Mouse (Mus musculus) ovary, postnatal 14 days (tissue): ENCODE data around the gene Gm2004.
"Not testable (repeated sequence)": the region's sequence is repeated elsewhere in the genome, so short reads cannot be mapped to it uniquely, and the experiment has no call there.

ENCODE experiments used
- DNase-seq: peaks from one replicate; pipeline ENCODE4 v3.0.0; 2022; ENCODE audit warnings: low spot score

The Gm2004 gene

DNA sequence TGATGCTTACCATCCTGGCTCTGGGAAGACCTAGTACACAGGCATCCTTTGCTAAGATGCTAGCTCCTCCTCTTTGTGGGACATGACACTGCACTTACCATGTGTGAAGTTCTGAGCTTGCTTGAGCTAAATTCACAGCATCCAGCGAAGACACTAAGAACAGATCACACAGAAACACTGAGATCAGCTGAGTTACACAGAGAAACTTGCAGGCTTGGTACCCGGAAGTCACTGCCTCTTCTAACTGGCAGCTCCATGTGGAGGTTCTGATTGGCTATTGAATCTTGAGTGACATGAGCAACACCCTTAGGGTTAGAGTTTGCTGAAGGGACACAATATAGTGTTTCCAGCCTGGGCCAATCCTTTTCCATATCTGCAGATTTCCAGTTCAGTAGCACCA lies at the start of gene Gm2004:
Gm2004 (minus strand) TSS at position 101 of the 400 bp plus-strand sequence.
- DNase-seq: not testable (repeated sequence)
